Mouse (Mus musculus) NIH3T3 (cell line): ENCODE data around the gene Gm3893.
"Not testable (repeated sequence)": the region's sequence is repeated elsewhere in the genome, so short reads cannot be mapped to it uniquely, and the experiment has no call there.

Experiments used
- DNase-seq: peaks from one replicate; pipeline ENCODE4 v3.0.0-alpha.2; 2012; ENCODE audit warnings: low read depth

Gene Gm3893

DNA sequence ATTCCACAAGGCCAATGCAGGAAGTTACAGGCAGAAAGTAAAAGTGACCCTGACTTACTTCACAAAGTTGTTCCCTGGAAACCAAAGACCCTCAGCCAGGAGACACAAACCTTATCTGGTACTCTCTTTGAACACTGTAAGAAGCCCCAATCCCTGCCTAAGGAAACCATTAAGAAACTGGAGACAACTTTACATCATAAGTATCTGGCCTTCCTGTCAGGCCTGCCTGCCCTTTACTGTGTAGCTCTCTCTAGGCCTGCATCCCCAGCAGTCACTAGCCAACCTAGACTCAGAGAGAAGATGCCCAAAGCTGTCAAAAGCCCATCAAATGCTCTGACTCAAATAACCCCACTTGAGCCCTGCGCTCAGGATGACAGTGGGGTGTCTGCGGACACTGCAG is at the start of gene Gm3893:
Gene Gm3893, plus strand, starts transcription at position 301 of the 400 bp plus-strand sequence.
- not testable (repeated sequence) for DNase-seq

DNA sequence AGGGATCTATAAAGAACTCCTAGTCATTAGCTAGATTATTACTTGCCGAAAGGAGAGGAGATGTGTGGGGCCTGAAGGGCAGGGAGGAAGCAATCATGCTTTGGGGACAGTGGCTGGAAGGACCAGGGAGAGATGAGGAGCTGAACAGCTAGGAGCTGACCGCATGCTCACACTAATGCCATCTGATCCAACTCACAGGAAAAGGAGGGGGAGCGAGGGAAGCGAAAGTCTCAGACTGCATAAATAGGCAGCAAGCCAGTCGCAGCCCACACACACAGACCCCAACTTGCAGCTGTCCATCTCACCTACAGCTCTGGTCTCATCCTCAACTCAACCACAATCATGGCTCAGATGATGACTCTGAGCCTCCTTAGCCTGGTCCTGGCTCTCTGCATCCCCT is 23.5 kb downstream of the Gm3893 start, which contains the start of gene Gm13304:
Gene Gm13304, plus strand, starts transcription at position 301 of the 400 bp plus-strand sequence.
- DNase-seq = not testable (repeated sequence)
